Mouse (Mus musculus): Measurements from ENCODE around the gene Dennd1a. TPM values are rescaled to one million over a fixed set of nuclear protein-coding genes. Genes with fewer than 3 reads are reported as not detected.

Dennd1a gene
- polyA plus RNA-seq, 1 experiment: 21.6 TPM

DNA sequence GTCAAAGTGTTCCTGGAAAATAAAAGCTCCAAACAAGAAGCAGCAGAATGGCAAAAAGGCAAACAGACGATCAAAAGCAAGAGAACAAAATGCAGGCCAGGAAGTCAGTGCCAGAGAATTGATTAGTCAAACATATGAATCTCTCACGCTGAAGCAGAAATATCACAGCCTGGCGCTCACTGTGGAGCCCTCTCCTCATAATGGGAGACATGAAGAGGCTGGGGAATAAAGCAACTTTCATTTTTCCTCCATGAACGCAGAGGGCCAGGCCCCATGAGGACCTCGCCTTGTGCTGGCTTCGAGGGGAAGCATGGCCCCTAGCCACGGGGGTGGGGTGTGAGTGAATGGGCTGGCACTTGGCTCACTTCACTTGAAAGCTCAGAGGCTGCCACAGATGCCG, 383.9 kb downstream of the Dennd1a start:
- no peak overlapping the region for H3K27ac ChIP-seq (ENCODE audit: control insufficient read depth, insufficient read depth, low read depth, low read length)

DNA sequence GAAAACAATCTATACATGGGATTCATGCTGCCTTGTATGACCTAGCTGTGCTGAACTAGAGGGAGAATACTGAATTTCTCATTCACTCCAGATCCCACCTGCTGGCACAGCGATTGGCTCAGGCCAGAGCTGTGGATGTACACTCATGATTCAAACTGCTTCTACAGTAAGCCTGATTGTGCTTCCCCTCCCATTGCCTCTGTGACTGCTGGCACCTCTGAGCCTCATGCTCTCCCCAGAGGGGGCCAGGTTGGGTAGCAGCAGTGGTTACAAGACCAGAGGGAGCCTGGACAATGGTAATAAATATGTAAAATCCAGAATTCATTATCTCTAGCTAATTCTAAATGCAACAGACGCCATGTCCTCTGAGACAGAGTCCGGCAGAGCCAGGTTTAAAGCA, 404.0 kb downstream of the Dennd1a start:
- Histone ChIP-seq H3K4me1 (ENCODE audit: control insufficient read depth, insufficient read depth, low read length) (no peaks in the 10 kb centered on the region), H3K27me3 (ENCODE audit: control insufficient read depth, insufficient read depth, low read length) (no peaks in the 10 kb centered on the region), H3K4me3 (ENCODE audit: control insufficient read depth, low read depth, low read length) (no peak overlapping the region), H3K36me3 (ENCODE audit: control insufficient read depth, insufficient read depth, low read length) (no peaks in the 10 kb centered on the region), H3K27ac (ENCODE audit: control insufficient read depth, insufficient read depth, low read depth, low read length) (no peak overlapping the region)
- no peak for TF ChIP-seq CTCF (IDR thresholded peaks at IDR 0.05; ENCODE audit: control insufficient read depth, insufficient read depth, insufficient replicate concordance, low read depth, low read length)

More for the DNA sequence above, 383.9 kb downstream of the Dennd1a start:
- no peaks in the 10 kb centered on the region for H3K4me1 ChIP-seq (ENCODE audit: control insufficient read depth, insufficient read depth, low read length)
- no peaks in the 10 kb centered on the region for H3K36me3 ChIP-seq (ENCODE audit: control insufficient read depth, insufficient read depth, low read length)
- H3K4me3 ChIP-seq (ENCODE audit: control insufficient read depth, low read depth, low read length): no peak overlapping the region
- TF ChIP-seq POLR2A (IDR thresholded peaks at IDR 0.05; ENCODE audit: control insufficient read depth, low read depth, low read length): no peak
- TF ChIP-seq CTCF (IDR thresholded peaks at IDR 0.05; ENCODE audit: control insufficient read depth, insufficient read depth, insufficient replicate concordance, low read depth, low read length): no peak
- no peaks in the 10 kb centered on the region for H3K27me3 ChIP-seq (ENCODE audit: control insufficient read depth, insufficient read depth, low read length)

DNA sequence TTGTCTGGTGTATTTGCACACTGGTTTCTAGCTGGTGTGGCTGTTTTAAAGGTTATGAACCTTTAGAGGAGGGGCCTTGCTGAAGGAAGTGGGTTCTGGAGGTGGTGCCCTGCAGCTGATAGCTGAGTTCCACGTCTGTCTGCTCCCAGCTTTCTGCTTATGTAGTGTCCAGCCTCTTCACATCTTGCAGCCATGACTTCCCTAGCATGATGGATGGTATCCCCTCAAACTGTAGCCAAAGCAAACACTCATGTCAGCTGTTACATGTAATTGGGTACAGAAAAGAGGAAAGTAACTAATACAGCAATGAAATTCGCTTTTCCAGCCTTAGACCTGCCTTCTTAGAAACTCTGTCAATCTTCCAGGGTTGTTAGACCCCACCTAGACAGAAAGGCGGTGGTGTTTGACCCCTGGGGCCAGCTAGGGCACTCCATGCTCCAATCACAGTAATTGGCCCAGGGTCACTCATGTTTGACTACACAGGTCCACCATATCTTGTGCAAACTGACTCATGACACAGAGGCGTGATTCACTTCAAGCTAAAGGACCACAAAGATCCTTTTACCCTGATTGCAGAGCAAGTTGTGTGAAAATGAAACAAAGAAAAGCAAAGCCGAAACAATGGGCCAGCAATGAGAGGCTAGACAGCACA, 405.8 kb downstream of the Dennd1a start:
- no peaks in the 10 kb centered on the region for H3K36me3 ChIP-seq (ENCODE audit: control insufficient read depth, insufficient read depth, low read length)
- TF ChIP-seq CTCF (IDR thresholded peaks at IDR 0.05; ENCODE audit: control insufficient read depth, insufficient read depth, insufficient replicate concordance, low read depth, low read length) (no peak), POLR2A (IDR thresholded peaks at IDR 0.05; ENCODE audit: control insufficient read depth, low read depth, low read length) (no peak)
- H3K4me3 ChIP-seq (ENCODE audit: control insufficient read depth, low read depth, low read length): no peak overlapping the region
- no peak overlapping the region for H3K27ac ChIP-seq (ENCODE audit: control insufficient read depth, insufficient read depth, low read depth, low read length)
- H3K4me1 ChIP-seq (ENCODE audit: control insufficient read depth, insufficient read depth, low read length): no peaks in the 10 kb centered on the region
- no peaks in the 10 kb centered on the region for H3K27me3 ChIP-seq (ENCODE audit: control insufficient read depth, insufficient read depth, low read length)

DNA sequence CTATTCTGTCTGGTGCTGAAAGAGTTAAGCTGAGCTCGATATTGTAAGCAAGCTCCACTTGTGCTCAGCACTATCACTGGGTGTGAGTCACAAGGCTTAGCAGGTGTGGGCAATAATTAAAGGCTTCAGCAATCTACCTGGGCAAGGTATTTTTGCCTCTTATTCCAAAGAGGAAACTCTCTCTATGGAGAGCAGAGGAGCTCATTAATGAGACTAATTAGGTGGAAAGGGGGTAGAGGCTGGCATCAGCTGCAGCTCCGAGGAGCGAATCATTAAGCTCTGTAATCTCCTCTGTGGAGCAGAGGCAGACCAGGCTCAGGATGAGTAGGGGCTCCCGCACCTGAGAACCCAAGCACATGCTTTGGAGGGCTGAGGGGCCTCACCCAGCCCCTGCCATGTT, 407.5 kb downstream of the Dennd1a start:
- TF ChIP-seq CTCF (IDR thresholded peaks at IDR 0.05; ENCODE audit: control insufficient read depth, insufficient read depth, insufficient replicate concordance, low read depth, low read length): no peak
- no peak overlapping the region for H3K4me3 ChIP-seq (ENCODE audit: control insufficient read depth, low read depth, low read length)
- no peaks in the 10 kb centered on the region for H3K4me1 ChIP-seq (ENCODE audit: control insufficient read depth, insufficient read depth, low read length)
- no peak overlapping the region for H3K27ac ChIP-seq (ENCODE audit: control insufficient read depth, insufficient read depth, low read depth, low read length)
- no peaks in the 10 kb centered on the region for H3K27me3 ChIP-seq (ENCODE audit: control insufficient read depth, insufficient read depth, low read length)
- H3K36me3 ChIP-seq (ENCODE audit: control insufficient read depth, insufficient read depth, low read length): no peaks in the 10 kb centered on the region

DNA sequence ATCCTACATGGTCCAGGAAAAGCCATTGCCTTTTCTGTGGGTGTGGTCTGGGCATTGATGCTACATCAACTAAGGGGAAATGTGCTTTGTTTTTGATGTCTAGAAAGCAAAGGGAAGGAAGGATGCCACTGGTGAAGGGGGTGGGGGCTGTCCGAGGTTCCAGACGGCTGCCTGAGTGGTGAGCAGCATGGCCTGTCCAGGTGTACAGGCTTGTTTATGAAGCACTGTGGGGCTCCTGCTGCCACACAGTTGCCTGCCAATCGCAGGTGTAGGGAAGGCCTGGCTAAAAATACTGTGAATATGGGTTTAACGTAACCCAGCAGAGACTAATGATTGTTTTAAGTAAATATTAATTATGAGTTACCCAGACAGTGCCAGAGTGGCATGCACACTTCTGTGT, 414.4 kb downstream of the Dennd1a start:
- no peaks in the 10 kb centered on the region for H3K36me3 ChIP-seq (ENCODE audit: control insufficient read depth, insufficient read depth, low read length)
- no peaks in the 10 kb centered on the region for H3K27me3 ChIP-seq (ENCODE audit: control insufficient read depth, insufficient read depth, low read length)
- TF ChIP-seq CTCF (IDR thresholded peaks at IDR 0.05; ENCODE audit: control insufficient read depth, insufficient read depth, insufficient replicate concordance, low read depth, low read length) (no peak), POLR2A (IDR thresholded peaks at IDR 0.05; ENCODE audit: control insufficient read depth, low read depth, low read length) (no peak)
- no peak overlapping the region for H3K27ac ChIP-seq (ENCODE audit: control insufficient read depth, insufficient read depth, low read depth, low read length)
- no peaks in the 10 kb centered on the region for H3K4me1 ChIP-seq (ENCODE audit: control insufficient read depth, insufficient read depth, low read length)
- no peak overlapping the region for H3K4me3 ChIP-seq (ENCODE audit: control insufficient read depth, low read depth, low read length)

DNA sequence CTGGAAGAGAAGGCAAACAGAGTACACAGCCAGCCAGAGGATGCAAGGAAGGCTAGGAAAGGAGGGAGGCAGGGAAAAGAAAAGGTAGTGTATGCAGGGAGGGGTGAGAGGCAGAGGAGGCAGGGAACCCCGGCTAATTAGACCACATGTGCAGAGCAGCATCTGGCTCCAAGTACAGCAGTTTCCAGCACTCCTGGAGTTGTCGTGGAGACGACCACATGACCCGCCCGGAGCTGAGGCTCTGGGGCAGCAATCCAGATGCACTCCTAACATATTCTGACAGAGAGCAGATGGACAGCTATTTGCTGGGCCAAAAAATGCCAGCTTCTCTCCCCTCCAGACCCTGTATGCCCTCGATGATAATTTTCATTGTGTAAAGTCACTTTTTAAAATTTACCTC, 417.6 kb downstream of the Dennd1a start:
- H3K4me3 ChIP-seq (ENCODE audit: control insufficient read depth, low read depth, low read length): no peak overlapping the region
- H3K36me3 ChIP-seq (ENCODE audit: control insufficient read depth, insufficient read depth, low read length): no peaks in the 10 kb centered on the region
- no peaks in the 10 kb centered on the region for H3K4me1 ChIP-seq (ENCODE audit: control insufficient read depth, insufficient read depth, low read length)
- H3K27me3 ChIP-seq (ENCODE audit: control insufficient read depth, insufficient read depth, low read length): no peaks in the 10 kb centered on the region
- H3K27ac ChIP-seq (ENCODE audit: control insufficient read depth, insufficient read depth, low read depth, low read length): no peak overlapping the region
- TF ChIP-seq CTCF (IDR thresholded peaks at IDR 0.05; ENCODE audit: control insufficient read depth, insufficient read depth, insufficient replicate concordance, low read depth, low read length) (no peak), POLR2A (IDR thresholded peaks at IDR 0.05; ENCODE audit: control insufficient read depth, low read depth, low read length) (no peak)

DNA sequence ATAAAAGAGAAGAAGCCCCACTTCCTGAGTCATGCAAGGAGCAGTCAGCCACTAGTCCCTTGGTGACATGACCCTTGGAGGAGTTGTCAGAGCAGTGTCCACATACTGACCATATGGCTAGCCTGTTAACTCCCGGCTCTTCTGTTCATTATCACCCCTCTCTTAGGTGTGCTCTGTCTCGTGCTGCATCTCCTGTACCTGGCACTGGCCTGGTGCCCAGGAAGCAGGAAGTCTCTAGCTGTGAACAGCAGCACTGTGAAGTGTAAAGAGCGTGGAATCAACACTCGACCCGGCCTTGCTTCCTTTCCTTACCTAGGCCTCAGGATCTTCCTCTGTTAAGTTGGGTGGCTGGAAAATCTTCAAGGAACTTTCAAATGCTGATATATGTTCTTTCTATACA, 419.8 kb downstream of the Dennd1a start:
- no peak overlapping the region for H3K4me3 ChIP-seq (ENCODE audit: control insufficient read depth, low read depth, low read length)
- no peaks in the 10 kb centered on the region for H3K4me1 ChIP-seq (ENCODE audit: control insufficient read depth, insufficient read depth, low read length)
- no peaks in the 10 kb centered on the region for H3K36me3 ChIP-seq (ENCODE audit: control insufficient read depth, insufficient read depth, low read length)
- H3K27ac ChIP-seq (ENCODE audit: control insufficient read depth, insufficient read depth, low read depth, low read length): no peak overlapping the region
- TF ChIP-seq CTCF (IDR thresholded peaks at IDR 0.05; ENCODE audit: control insufficient read depth, insufficient read depth, insufficient replicate concordance, low read depth, low read length) (no peak), POLR2A (IDR thresholded peaks at IDR 0.05; ENCODE audit: control insufficient read depth, low read depth, low read length) (no peak)
- no peaks in the 10 kb centered on the region for H3K27me3 ChIP-seq (ENCODE audit: control insufficient read depth, insufficient read depth, low read length)

DNA sequence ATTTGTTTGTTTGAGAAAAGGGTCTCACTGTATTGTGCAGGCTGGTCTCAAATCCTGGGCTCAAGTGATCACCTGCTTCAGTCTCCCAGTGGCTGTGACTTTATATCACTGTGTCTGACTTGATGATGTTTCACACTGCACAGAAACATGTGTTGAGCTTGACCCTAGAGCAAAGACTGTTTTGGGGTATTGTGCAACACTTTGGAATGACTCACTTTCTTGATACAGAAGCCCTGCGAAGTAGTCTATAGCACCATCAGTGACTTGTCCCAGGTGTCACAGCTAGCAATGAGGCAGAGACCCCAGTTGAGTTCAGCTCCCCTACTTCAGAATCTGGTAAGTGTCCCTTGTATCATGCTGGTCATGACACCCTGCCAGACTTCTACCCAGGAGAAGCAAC, 429.7 kb downstream of the Dennd1a start:
- TF ChIP-seq POLR2A (IDR thresholded peaks at IDR 0.05; ENCODE audit: control insufficient read depth, low read depth, low read length) (no peak), CTCF (IDR thresholded peaks at IDR 0.05; ENCODE audit: control insufficient read depth, insufficient read depth, insufficient replicate concordance, low read depth, low read length) (no peak)
- H3K4me1 ChIP-seq (ENCODE audit: control insufficient read depth, insufficient read depth, low read length): no peaks in the 10 kb centered on the region
- no peak overlapping the region for H3K27ac ChIP-seq (ENCODE audit: control insufficient read depth, insufficient read depth, low read depth, low read length)
- H3K4me3 ChIP-seq (ENCODE audit: control insufficient read depth, low read depth, low read length): no peak overlapping the region
- H3K36me3 ChIP-seq (ENCODE audit: control insufficient read depth, insufficient read depth, low read length): no peaks in the 10 kb centered on the region
- H3K27me3 ChIP-seq (ENCODE audit: control insufficient read depth, insufficient read depth, low read length): no peaks in the 10 kb centered on the region
